Mouse (Mus musculus): ENCODE data around the gene Rbm24. TPM values are rescaled to one million over a fixed set of nuclear protein-coding genes. Genes with fewer than 3 reads are reported as not detected.

Rbm24 gene
- polyA plus RNA-seq, 1 experiment from 2014 or later: 1.0 TPM

DNA sequence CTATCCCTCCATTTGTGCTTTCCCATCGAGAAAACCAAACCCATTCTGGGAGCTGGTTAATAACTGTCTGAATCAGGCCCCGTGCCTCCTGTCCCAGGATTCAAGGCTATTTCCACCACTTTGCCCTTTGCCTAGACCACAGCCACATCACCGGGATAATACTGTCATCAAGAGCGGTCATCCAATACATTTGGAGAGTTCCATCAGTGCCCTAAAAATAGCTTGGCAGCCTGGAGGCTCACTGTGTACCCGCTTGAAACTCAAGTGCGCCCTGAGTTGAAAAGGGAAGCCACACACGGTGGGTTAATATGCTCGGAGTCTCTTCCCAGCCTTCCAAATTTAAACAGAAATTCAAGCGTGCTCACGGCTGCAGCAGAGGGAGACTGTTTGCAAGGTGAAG is 4.6 kb upstream of the Rbm24 start:
- Histone ChIP-seq H3K4me2 (ENCODE audit: low read depth, low read length) (no peak overlapping the region), H3K4me1 (ENCODE audit: control insufficient read depth, insufficient read depth, low read length) (no peaks in the 10 kb centered on the region), H3K27ac (ENCODE audit: low read length) (no peak overlapping the region), H3K9me3 (ENCODE audit: control insufficient read depth, low read length) (no peaks in the 10 kb centered on the region), H3K9ac (ENCODE audit: low read depth, low read length) (no peak overlapping the region), H3K27me3 (replicated peaks; ENCODE audit: control insufficient read depth, insufficient read depth, low read length) (no peaks in the 10 kb centered on the region), H3K36me3 (ENCODE audit: control insufficient read depth, insufficient read depth, low read length) (no peaks in the 10 kb centered on the region), H3K4me3 (ENCODE audit: low read length) (no peak overlapping the region)
- 61% methylated on average over 10 of the region's 10 CpGs for WGBS
- no peak for ATAC-seq

DNA sequence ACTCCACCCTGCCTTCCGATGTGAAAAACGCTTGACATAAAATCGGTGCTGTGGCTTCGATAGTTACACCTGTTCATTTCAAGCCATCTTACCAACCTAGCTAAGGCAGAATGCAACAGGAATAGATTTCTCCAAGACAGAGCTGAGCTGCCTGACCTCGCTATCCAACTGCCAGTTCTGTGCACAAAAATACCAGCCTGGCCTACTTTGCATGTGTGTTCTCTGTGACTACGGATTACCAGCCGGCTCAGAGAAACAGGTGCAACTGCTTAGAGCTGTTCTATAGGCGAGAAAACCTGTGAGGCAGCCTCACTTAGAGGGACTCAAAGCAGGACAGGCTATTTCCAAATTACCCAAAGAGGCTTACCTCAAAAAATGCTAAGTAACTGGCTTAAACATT is 4.2 kb upstream of the Rbm24 start:
- WGBS: 80% methylated on average over 8 of the region's 8 CpGs
- 0 out of 2 replicates have a peak, but pooled peaks cover 1% of the 10 kb centered on the region for H3K4me1 ChIP-seq (ENCODE audit: control insufficient read depth, insufficient read depth, low read length)
- H3K9ac ChIP-seq (ENCODE audit: low read depth, low read length): no peak overlapping the region
- ATAC-seq: no peak
- no peaks in the 10 kb centered on the region for H3K36me3 ChIP-seq (ENCODE audit: control insufficient read depth, insufficient read depth, low read length)
- no peaks in the 10 kb centered on the region for H3K27me3 ChIP-seq (replicated peaks; ENCODE audit: control insufficient read depth, insufficient read depth, low read length)
- no peak overlapping the region for H3K4me2 ChIP-seq (ENCODE audit: low read depth, low read length)
- no peak overlapping the region for H3K27ac ChIP-seq (ENCODE audit: low read length)
- H3K9me3 ChIP-seq (ENCODE audit: control insufficient read depth, low read length): no peaks in the 10 kb centered on the region
- H3K4me3 ChIP-seq (ENCODE audit: low read length): no peak overlapping the region

DNA sequence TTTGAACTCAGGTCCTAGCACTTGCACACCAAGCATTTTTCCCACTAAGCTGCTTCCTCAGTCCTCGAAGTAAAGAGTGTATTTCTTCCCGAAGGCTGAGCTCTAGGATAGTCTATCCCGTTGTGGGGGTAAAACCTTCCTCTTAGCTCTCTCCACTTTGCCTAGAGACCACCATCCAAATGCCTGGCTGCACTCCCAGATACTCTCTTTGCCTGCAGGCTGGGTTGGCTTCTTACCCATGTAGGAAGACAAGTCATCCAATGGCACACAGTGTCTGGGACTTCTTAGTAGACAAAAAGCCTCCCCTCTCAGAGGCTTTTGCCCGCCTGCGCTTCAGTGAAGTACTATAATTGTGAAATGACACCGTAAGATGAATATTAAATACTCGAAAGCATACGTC is 2.2 kb upstream of the Rbm24 start:
- no peak for ATAC-seq
- Histone ChIP-seq H3K4me3 (ENCODE audit: low read length) (no peak overlapping the region), H3K9ac (ENCODE audit: low read depth, low read length) (no peak overlapping the region), H3K27me3 (replicated peaks; ENCODE audit: control insufficient read depth, insufficient read depth, low read length) (no peaks in the 10 kb centered on the region), H3K9me3 (ENCODE audit: control insufficient read depth, low read length) (no peaks in the 10 kb centered on the region), H3K36me3 (ENCODE audit: control insufficient read depth, insufficient read depth, low read length) (no peaks in the 10 kb centered on the region), H3K4me1 (ENCODE audit: control insufficient read depth, insufficient read depth, low read length) (0 out of 2 replicates have a peak, but pooled peaks cover 3% of the 10 kb centered on the region), H3K4me2 (ENCODE audit: low read depth, low read length) (no peak overlapping the region), H3K27ac (ENCODE audit: low read length) (no peak overlapping the region)
- WGBS: 88% methylated on average over 8 of the region's 8 CpGs

DNA sequence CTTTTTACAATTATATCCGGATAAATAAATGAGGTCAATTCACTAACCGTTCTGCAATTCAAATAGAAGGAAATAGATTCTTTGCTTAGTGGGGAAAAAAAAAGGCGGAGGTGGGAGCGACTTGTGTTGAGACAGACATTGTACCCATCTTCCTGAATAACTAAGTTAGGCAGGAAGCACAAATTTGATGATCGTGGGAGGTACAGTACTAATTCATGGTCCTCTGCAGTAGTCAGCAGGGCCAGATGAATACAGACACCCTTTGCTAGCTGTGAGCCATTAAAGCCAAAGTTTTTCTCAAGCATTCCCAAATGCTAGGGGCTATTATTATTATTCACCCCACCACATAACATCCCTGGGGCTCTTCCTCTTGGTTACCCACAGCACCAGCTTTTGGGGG is 640 bp upstream of the Rbm24 start:
- Histone ChIP-seq H3K4me2 (ENCODE audit: low read depth, low read length) (no peak overlapping the region), H3K27ac (ENCODE audit: low read length) (0 out of 2 replicates have a peak overlapping the region, but pooled peaks have one; percentile 30), H3K36me3 (ENCODE audit: control insufficient read depth, insufficient read depth, low read length) (no peaks in the 10 kb centered on the region), H3K9me3 (ENCODE audit: control insufficient read depth, low read length) (no peaks in the 10 kb centered on the region), H3K9ac (ENCODE audit: low read depth, low read length) (no peak overlapping the region), H3K27me3 (replicated peaks; ENCODE audit: control insufficient read depth, insufficient read depth, low read length) (no peaks in the 10 kb centered on the region), H3K4me1 (ENCODE audit: control insufficient read depth, insufficient read depth, low read length) (0 out of 2 replicates have a peak, but pooled peaks cover 3% of the 10 kb centered on the region), H3K4me3 (ENCODE audit: low read length) (peak overlapping the region; percentile 59; the same call in 1 of the 2 replicates)
- 80% methylated on average over 5 of the region's 5 CpGs for WGBS
- ATAC-seq: no peak

DNA sequence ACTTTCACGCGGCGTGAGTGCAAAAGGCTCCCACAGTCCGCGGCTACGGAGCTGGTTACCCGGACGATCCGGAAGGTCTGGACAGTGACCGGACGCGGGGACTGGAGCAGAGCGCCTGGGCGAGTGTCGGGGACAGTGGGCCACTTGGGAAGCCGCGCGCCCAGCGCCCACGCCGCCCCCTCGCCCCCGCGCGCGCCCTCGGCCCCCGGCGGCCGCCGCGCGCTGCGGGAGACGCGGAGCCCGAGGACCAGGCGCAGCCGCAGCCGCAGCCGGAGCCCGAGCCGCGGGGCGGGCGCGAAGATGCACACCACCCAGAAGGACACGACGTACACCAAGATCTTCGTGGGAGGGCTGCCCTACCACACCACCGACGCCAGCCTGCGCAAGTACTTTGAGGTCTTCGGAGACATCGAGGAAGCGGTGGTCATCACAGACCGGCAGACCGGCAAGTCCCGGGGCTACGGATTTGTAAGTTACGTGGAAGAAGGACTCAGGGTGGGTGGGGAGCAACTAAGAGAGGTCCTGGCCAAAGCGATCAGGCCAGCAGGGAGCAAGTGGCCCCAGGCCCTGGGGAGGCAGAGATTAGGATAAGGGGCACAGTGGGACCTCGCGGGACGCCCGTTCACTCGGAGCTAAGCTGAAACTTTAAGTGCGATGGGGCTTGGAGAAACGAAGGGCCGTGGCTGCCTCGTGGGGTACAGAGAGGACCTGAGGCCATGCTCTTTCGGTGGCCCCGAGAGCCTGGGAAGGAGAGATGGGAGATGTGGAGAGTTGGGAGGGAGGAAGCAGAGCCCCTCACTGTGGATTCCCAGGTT is 704 bp downstream of the Rbm24 start:
- WGBS: 1% methylated on average over 73 of the region's 73 CpGs

DNA sequence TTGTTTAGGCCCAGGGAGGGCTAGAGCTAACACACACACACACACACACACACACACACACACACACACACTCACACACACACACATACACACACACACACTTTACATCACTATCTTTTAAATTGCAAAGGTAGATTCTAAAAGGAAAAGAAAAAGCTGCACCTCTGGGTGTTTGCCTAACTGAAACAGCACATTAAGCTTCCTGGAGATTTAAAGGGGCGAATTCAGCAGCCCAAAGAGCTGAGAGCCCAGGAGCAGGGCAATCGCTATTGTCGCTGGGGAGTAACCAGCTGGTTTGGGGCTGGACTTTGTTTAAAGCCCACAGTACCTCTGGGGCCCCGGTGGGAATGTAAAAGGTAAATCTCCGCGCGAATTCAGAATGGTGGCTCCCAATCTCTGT is 1.4 kb downstream of the Rbm24 start:
- ATAC-seq: no peak
- Histone ChIP-seq H3K27ac (ENCODE audit: low read length) (no peak overlapping the region), H3K4me3 (ENCODE audit: low read length) (peak overlapping the region; percentile 59), H3K9ac (ENCODE audit: low read depth, low read length) (peak overlapping the region; percentile 68; the same call in 1 of the 2 replicates), H3K4me1 (ENCODE audit: control insufficient read depth, insufficient read depth, low read length) (0 out of 2 replicates have a peak, but pooled peaks cover 3% of the 10 kb centered on the region), H3K27me3 (replicated peaks; ENCODE audit: control insufficient read depth, insufficient read depth, low read length) (no peaks in the 10 kb centered on the region), H3K36me3 (ENCODE audit: control insufficient read depth, insufficient read depth, low read length) (no peaks in the 10 kb centered on the region), H3K4me2 (ENCODE audit: low read depth, low read length) (peak overlapping the region; percentile 93), H3K9me3 (ENCODE audit: control insufficient read depth, low read length) (no peaks in the 10 kb centered on the region)
- 25% methylated on average over 7 of the region's 7 CpGs for WGBS

More for the DNA sequence above, 704 bp downstream of the Rbm24 start:
- no peaks in the 10 kb centered on the region for H3K36me3 ChIP-seq (ENCODE audit: control insufficient read depth, insufficient read depth, low read length)
- peak overlapping the region; percentile 93 for H3K4me2 ChIP-seq (ENCODE audit: low read depth, low read length)
- peak overlapping the region; percentile 68 for H3K9ac ChIP-seq (ENCODE audit: low read depth, low read length)
- H3K27ac ChIP-seq (ENCODE audit: low read length): peak overlapping the region; percentile 37; the same call in 1 of the 2 replicates
- no peaks in the 10 kb centered on the region for H3K9me3 ChIP-seq (ENCODE audit: control insufficient read depth, low read length)
- H3K27me3 ChIP-seq (replicated peaks; ENCODE audit: control insufficient read depth, insufficient read depth, low read length): no peaks in the 10 kb centered on the region
- ATAC-seq: peak; percentile 62
- H3K4me1 ChIP-seq (ENCODE audit: control insufficient read depth, insufficient read depth, low read length): 0 out of 2 replicates have a peak, but pooled peaks cover 3% of the 10 kb centered on the region
- peak overlapping the region; percentile 59 for H3K4me3 ChIP-seq (ENCODE audit: low read length)

DNA sequence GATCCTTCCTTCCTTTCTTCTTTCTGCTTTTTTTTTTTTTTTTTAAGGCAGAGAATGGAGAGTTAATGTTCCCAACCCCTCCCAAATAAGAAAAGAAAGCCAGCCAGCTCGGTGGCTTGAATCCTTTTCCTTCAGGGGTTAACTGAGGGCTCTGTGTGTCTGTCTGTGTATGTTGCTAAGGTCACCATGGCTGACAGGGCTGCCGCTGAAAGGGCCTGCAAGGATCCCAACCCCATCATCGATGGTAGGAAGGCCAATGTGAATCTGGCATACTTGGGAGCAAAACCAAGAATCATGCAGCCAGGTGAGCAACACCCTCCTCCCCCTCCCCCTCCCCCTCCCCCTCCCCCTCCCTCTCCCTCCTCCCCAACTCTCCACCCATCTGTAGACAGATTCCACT is 1.9 kb downstream of the Rbm24 start:
- Histone ChIP-seq H3K27ac (ENCODE audit: low read length) (no peak overlapping the region), H3K9ac (ENCODE audit: low read depth, low read length) (peak overlapping the region; percentile 68; the same call in 1 of the 2 replicates), H3K4me1 (ENCODE audit: control insufficient read depth, insufficient read depth, low read length) (0 out of 2 replicates have a peak, but pooled peaks cover 3% of the 10 kb centered on the region), H3K36me3 (ENCODE audit: control insufficient read depth, insufficient read depth, low read length) (no peaks in the 10 kb centered on the region), H3K4me2 (ENCODE audit: low read depth, low read length) (peak overlapping the region; percentile 93; the same call in 1 of the 2 replicates), H3K9me3 (ENCODE audit: control insufficient read depth, low read length) (no peaks in the 10 kb centered on the region), H3K27me3 (replicated peaks; ENCODE audit: control insufficient read depth, insufficient read depth, low read length) (no peaks in the 10 kb centered on the region), H3K4me3 (ENCODE audit: low read length) (peak overlapping the region; percentile 59)
- no peak for ATAC-seq
- 10% methylated on average over 3 of the region's 3 CpGs for WGBS

DNA sequence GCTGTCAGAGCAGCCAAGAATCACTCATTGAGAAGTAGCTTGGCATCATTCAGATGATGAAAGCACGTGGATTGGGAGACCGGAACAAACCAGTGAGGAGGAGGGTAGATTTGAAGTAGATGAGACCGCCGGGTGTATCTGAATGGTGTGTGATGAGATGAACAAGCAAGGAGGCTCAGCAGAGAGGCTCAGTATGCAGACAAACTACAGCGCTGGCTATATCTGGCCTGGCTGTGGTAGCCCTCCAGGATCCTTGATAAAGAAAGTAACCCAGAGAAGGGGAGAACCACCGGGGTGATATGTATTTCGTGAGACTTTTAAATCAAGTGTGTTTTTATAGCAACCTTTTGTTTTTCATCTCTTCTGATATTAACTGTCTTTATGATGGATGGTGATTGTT is 5.6 kb downstream of the Rbm24 start:
- H3K36me3 ChIP-seq (ENCODE audit: control insufficient read depth, insufficient read depth, low read length): no peaks in the 10 kb centered on the region
- 0 out of 2 replicates have a peak, but pooled peaks cover 3% of the 10 kb centered on the region for H3K4me1 ChIP-seq (ENCODE audit: control insufficient read depth, insufficient read depth, low read length)
- H3K9ac ChIP-seq (ENCODE audit: low read depth, low read length): no peak overlapping the region
- no peak for ATAC-seq
- 85% methylated on average over 7 of the region's 7 CpGs for WGBS
- H3K27me3 ChIP-seq (replicated peaks; ENCODE audit: control insufficient read depth, insufficient read depth, low read length): no peaks in the 10 kb centered on the region
- no peak overlapping the region for H3K4me2 ChIP-seq (ENCODE audit: low read depth, low read length)
- no peak overlapping the region for H3K4me3 ChIP-seq (ENCODE audit: low read length)
- no peaks in the 10 kb centered on the region for H3K9me3 ChIP-seq (ENCODE audit: control insufficient read depth, low read length)
- H3K27ac ChIP-seq (ENCODE audit: low read length): no peak overlapping the region

DNA sequence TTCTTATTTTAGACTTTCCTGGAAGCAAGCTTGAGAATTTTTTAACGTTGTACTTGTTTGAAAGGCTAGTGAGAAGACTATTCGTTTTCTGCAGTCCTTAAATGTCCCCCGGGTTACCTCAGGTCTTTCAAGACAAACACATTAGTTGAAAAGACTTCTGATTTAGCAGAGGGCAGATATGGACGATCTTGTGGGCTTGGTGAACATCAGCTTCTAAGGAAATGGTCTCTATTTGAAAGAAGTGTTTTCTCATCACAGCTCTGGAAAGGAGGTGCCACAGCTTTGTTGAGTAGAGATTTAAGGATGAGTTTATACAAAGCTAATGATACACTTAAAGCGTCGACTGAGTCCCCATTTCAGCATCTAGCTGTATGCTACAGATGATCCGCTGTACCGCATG is 6.1 kb downstream of the Rbm24 start:
- Histone ChIP-seq H3K4me3 (ENCODE audit: low read length) (no peak overlapping the region), H3K9me3 (ENCODE audit: control insufficient read depth, low read length) (no peaks in the 10 kb centered on the region), H3K4me1 (ENCODE audit: control insufficient read depth, insufficient read depth, low read length) (no peaks in the 10 kb centered on the region), H3K9ac (ENCODE audit: low read depth, low read length) (no peak overlapping the region), H3K27me3 (replicated peaks; ENCODE audit: control insufficient read depth, insufficient read depth, low read length) (no peaks in the 10 kb centered on the region), H3K36me3 (ENCODE audit: control insufficient read depth, insufficient read depth, low read length) (no peaks in the 10 kb centered on the region), H3K27ac (ENCODE audit: low read length) (no peak overlapping the region), H3K4me2 (ENCODE audit: low read depth, low read length) (no peak overlapping the region)
- ATAC-seq: no peak
- 76% methylated on average over 8 of the region's 8 CpGs for WGBS

Data from intestine, embryonic 16.5 days (tissue).